Mouse (Mus musculus) lung, embryonic 14.5 days (tissue): ENCODE data around the gene Flot2. TPM values are rescaled to one million over a fixed set of nuclear protein-coding genes. Genes with fewer than 3 reads are reported as not detected.
"Not testable (repeated sequence)": the region's sequence is repeated elsewhere in the genome, so short reads cannot be mapped to it uniquely, and the experiment has no call there.

ENCODE experiments used
- ATAC-seq: fragments of 200-750 bp; cut with Nextera tagmentation; 2 replicates; pipeline ENCODE4 v1.8.0; 2017; ENCODE audit warnings: mild to moderate bottlenecking, moderate TSS enrichment, moderate library complexity; ENCODE audit not compliant: insufficient read depth
- DNase-seq: peaks from one replicate; pipeline ENCODE4 v3.0.0-alpha.2; 2015
- H3K27ac ChIP-seq: fragments of 300-500 bp; sonication (generic); 2 replicates; pipeline ENCODE4 v1.5.1; 2014; ENCODE audit warnings: low read depth, mild to moderate bottlenecking, moderate library complexity
- H3K27me3 ChIP-seq: fragments of 300-500 bp; sonication (generic); 2 replicates; pipeline ENCODE4 v1.6.1; 2014; ENCODE audit warnings: low read length, control low read depth; ENCODE audit not compliant: insufficient read depth
- H3K36me3 ChIP-seq: fragments of 300-500 bp; sonication (generic); 2 replicates; pipeline ENCODE4 v1.6.1; 2014; ENCODE audit warnings: control low read depth; ENCODE audit not compliant: insufficient read depth
- H3K4me1 ChIP-seq: fragments of 300-500 bp; sonication (generic); 2 replicates; pipeline ENCODE4 v1.6.1; 2014; ENCODE audit warnings: antibody characterized with exemption, control low read depth; ENCODE audit not compliant: insufficient read depth
- H3K4me2 ChIP-seq: fragments of 300-500 bp; sonication (generic); 2 replicates; pipeline ENCODE4 v1.6.1; 2014; ENCODE audit warnings: mild to moderate bottlenecking
- H3K4me3 ChIP-seq: fragments of 300-500 bp; sonication (generic); 2 replicates; pipeline ENCODE4 v1.5.1; 2014; ENCODE audit warnings: low read depth, low read length
- H3K9ac ChIP-seq: fragments of 300-500 bp; sonication (generic); 2 replicates; pipeline ENCODE4 v1.6.1; 2014
- H3K9me3 ChIP-seq: fragments of 300-500 bp; sonication (generic); 2 replicates; pipeline ENCODE4 v1.6.1; 2016; ENCODE audit warnings: low read depth, low read length, control low read depth
- CTCF ChIP-seq: IDR thresholded peaks from 2 replicates; pipeline ENCODE4 v1.5.1; 2016; ENCODE audit warnings: antibody characterized with exemption, low read depth
- whole genome bisulfite sequencing: fragments of 180-500 bp; shearing (Covaris S2); extraction: QIAGEN DNeasy Blood & Tissue Kit; methylation state at CpG from one replicate; pipeline ENCODE4 v1.1.7; 2014; 5-methylcytosine and 5-hydroxymethylcytosine counted together
- polyA plus RNA-seq: library from polyadenylated mRNA; unstranded; fragments of >200 nt; fragmentation: Nextera tagmentation; extraction: Ambion mirVana; gene quantifications from 2 replicates; pipeline ENCODE4 v1.2.1, GENCODE M21; 2014

Gene Flot2
- polyA plus RNA-seq, 1 experiment from 2014 or later = 57.4 TPM

DNA sequence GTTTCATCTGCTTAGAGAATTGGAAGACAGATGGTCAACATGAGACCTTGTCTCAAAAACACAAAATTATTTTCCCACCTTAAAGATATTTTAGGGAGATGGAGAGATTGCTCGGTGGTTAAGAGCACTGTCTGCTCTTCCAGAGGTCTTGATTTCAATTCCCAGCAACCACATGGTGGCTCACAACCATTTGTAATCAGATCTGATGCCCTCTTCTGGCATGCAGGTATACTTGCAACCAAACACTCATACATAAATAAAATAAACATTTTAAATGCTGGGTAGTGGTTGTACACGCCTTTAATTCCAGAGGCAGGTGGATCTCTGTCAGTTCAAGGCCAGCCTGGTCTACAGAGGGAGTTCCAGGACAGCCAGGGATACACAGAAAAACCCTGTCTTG, 3.1 kb downstream of the Flot2 start:
- no peak overlapping the region for H3K4me2 ChIP-seq
- peak; percentile 30 for TF ChIP-seq CTCF
- 0 out of 2 replicates have a peak, but pooled peaks cover 18% of the 10 kb centered on the region for H3K36me3 ChIP-seq
- WGBS = 51% methylated on average over 2 of the region's 2 CpGs
- DNase-seq (no peak), ATAC-seq (no peak)
- no peak overlapping the region for H3K27ac ChIP-seq
- H3K9me3 ChIP-seq = no peaks in the 10 kb centered on the region
- peaks cover 10% of the 10 kb centered on the region for H3K4me1 ChIP-seq
- H3K27me3 ChIP-seq = no peaks in the 10 kb centered on the region
- H3K4me3 ChIP-seq = no peak overlapping the region
- H3K9ac ChIP-seq = no peak overlapping the region

DNA sequence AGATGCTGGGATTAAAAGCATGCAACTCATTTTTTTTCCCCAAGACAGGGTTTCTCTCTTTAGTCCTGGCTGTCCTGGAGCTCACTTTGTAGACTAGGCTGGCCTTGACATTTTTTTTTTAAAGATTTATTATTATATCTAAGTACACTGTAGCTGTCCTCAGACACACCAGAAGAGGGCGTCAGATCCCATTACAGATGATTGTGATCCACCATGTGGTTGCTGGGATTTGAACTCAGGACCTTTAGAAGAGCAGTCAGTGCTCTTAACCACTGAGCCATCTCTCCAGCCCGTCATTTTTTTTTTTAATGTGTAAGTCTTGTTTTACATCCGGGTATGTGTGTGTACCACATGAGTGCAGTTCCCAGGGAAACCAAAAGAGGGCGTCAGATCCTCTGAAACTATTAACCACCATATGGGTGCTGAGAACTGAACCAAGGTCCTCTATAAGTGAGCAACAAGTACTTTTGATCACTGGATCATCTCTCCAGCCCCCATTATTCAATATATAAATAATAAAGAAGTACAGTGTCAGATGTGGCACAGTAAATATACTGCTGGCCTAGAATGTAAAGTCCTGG, 4.6 kb downstream of the Flot2 start:
- not testable (repeated sequence) for H3K9me3 ChIP-seq, H3K27me3 ChIP-seq, H3K4me1 ChIP-seq, H3K27ac ChIP-seq, ATAC-seq, H3K4me3 ChIP-seq, H3K4me2 ChIP-seq, H3K9ac ChIP-seq, DNase-seq, H3K36me3 ChIP-seq
- whole genome bisulfite sequencing = 92% methylated on average over 4 of the region's 4 CpGs

- Histone ChIP-seq H3K36me3 (0 out of 2 replicates have a peak, but pooled peaks cover 10% of the 10 kb centered on the region), H3K4me1 (no peaks in the 10 kb centered on the region), H3K4me2 (no peak overlapping the region), H3K27ac (peak overlapping the region; percentile 30; the same call in 1 of the 2 replicates), H3K9me3 (no peaks in the 10 kb centered on the region), H3K9ac (no peak overlapping the region), H3K4me3 (no peak overlapping the region), H3K27me3 (no peaks in the 10 kb centered on the region)
- 63% methylated on average over 5 of the region's 5 CpGs for WGBS
- peak; percentile 53 for DNase-seq
- no peak for TF ChIP-seq CTCF
- no peak; the same call in 1 of the 2 replicates for ATAC-seq
Observed at GRCm38 (mm10) chr11:78044758-78045251, 7.1 kb downstream of the Flot2 start.

- not testable (repeated sequence) for H3K27ac ChIP-seq, H3K27me3 ChIP-seq, H3K9ac ChIP-seq, H3K9me3 ChIP-seq, DNase-seq, H3K4me3 ChIP-seq, H3K4me2 ChIP-seq, H3K4me1 ChIP-seq, ATAC-seq
- H3K36me3 ChIP-seq = peaks cover 15% of the 10 kb centered on the region; the same call in 1 of the 2 replicates
- WGBS = 62% methylated on average over 4 of the region's 4 CpGs
Observed at GRCm38 (mm10) chr11:78048637-78049036, 10.9 kb downstream of the Flot2 start.

- ATAC-seq (no peak), DNase-seq (no peak)
- H3K9me3 ChIP-seq = no peaks in the 10 kb centered on the region
- no peak overlapping the region for H3K4me2 ChIP-seq
- TF ChIP-seq CTCF = no peak
- H3K27me3 ChIP-seq = no peaks in the 10 kb centered on the region
- peaks cover 45% of the 10 kb centered on the region for H3K36me3 ChIP-seq
- 82% methylated on average over 8 of the region's 8 CpGs for WGBS
- no peak overlapping the region for H3K27ac ChIP-seq
- no peak overlapping the region for H3K9ac ChIP-seq
- H3K4me1 ChIP-seq = no peaks in the 10 kb centered on the region
- no peak overlapping the region for H3K4me3 ChIP-seq
Observed at GRCm38 (mm10) chr11:78053078-78053477, 15.3 kb downstream of the Flot2 start.

- no peaks in the 10 kb centered on the region for H3K4me1 ChIP-seq
- H3K9ac ChIP-seq = no peak overlapping the region
- WGBS = 75% methylated on average over 8 of the region's 8 CpGs
- H3K27me3 ChIP-seq = no peaks in the 10 kb centered on the region
- H3K36me3 ChIP-seq = peaks cover 59% of the 10 kb centered on the region
- TF ChIP-seq CTCF = no peak
- DNase-seq (no peak), ATAC-seq (no peak)
- no peak overlapping the region for H3K27ac ChIP-seq
- no peak overlapping the region for H3K4me2 ChIP-seq
- no peaks in the 10 kb centered on the region for H3K9me3 ChIP-seq
- no peak overlapping the region for H3K4me3 ChIP-seq
Observed at GRCm38 (mm10) chr11:78056946-78057345, 19.2 kb downstream of the Flot2 start.

- Histone ChIP-seq H3K9ac (no peak overlapping the region), H3K27ac (no peak overlapping the region), H3K9me3 (no peaks in the 10 kb centered on the region), H3K4me2 (no peak overlapping the region), H3K4me1 (no peaks in the 10 kb centered on the region), H3K27me3 (no peaks in the 10 kb centered on the region), H3K36me3 (peaks cover 46% of the 10 kb centered on the region), H3K4me3 (no peak overlapping the region)
- DNase-seq (peak; percentile 81), ATAC-seq (peak; percentile 77)
- 51% methylated on average over 9 of the region's 9 CpGs for WGBS
- TF ChIP-seq CTCF = peak; percentile 87
Observed at GRCm38 (mm10) chr11:78059833-78060757, 22.4 kb downstream of the Flot2 start.
